Mouse (Mus musculus) heart, embryonic 15.5 days (tissue): ENCODE measurements around the gene Macrod2. TPM values are rescaled to one million over a fixed set of nuclear protein-coding genes. Genes with fewer than 3 reads are reported as not detected.

ENCODE experiments used
- ATAC-seq: fragments of 200-750 bp; cut with Nextera tagmentation; replicated peaks from 2 replicates; pipeline ENCODE4 v1.8.0; 2017; ENCODE audit warnings: low read depth, moderate TSS enrichment; ENCODE audit not compliant: insufficient number of reproducible peaks, insufficient read depth, low FRiP score
- H3K27ac ChIP-seq: fragments of 300-500 bp; sonication (generic); 2 replicates; pipeline ENCODE4 v1.5.1; 2015; ENCODE audit warnings: mild to moderate bottlenecking, inconsistent platforms
- H3K27me3 ChIP-seq: fragments of 300-500 bp; sonication (generic); 2 replicates; pipeline ENCODE4 v1.6.1; 2015; ENCODE audit warnings: inconsistent platforms
- H3K36me3 ChIP-seq: fragments of 300-500 bp; sonication (generic); 2 replicates; pipeline ENCODE4 v1.6.1; 2015; ENCODE audit warnings: mild to moderate bottlenecking, inconsistent platforms
- H3K4me1 ChIP-seq: fragments of 300-500 bp; sonication (generic); replicated peaks from 2 replicates; pipeline ENCODE4 v1.6.1; 2015; ENCODE audit warnings: inconsistent platforms
- H3K4me2 ChIP-seq: fragments of 300-500 bp; sonication (generic); 2 replicates; pipeline ENCODE4 v1.6.1; 2015; ENCODE audit warnings: inconsistent platforms, mild to moderate bottlenecking, moderate library complexity
- H3K4me3 ChIP-seq: fragments of 300-500 bp; sonication (generic); 2 replicates; pipeline ENCODE4 v1.5.1; 2015; ENCODE audit warnings: mild to moderate bottlenecking, inconsistent platforms
- H3K9ac ChIP-seq: fragments of 300-500 bp; sonication (generic); 2 replicates; pipeline ENCODE4 v1.6.1; 2015; ENCODE audit warnings: mild to moderate bottlenecking, inconsistent platforms
- H3K9me3 ChIP-seq: fragments of 300-500 bp; sonication (generic); replicated peaks from 2 replicates; pipeline ENCODE4 v1.6.1; 2016; ENCODE audit warnings: inconsistent platforms
- WGBS: fragments of 180-500 bp; shearing (Covaris S2); methylation state at CpG from one replicate; pipeline ENCODE4 v1.1.7; 2015; ENCODE audit warnings: mixed read lengths; 5-methylcytosine and 5-hydroxymethylcytosine counted together
- polyA plus RNA-seq: library from polyadenylated mRNA; unstranded; fragments of >200 nt; fragmentation: Nextera tagmentation; extraction: Ambion mirVana; gene quantifications from 2 replicates; pipeline ENCODE4 v1.2.1, GENCODE M21; 2015

Gene Macrod2
- polyA plus RNA-seq, result 23.3 and 25.3 TPM in 2 replicates

DNA sequence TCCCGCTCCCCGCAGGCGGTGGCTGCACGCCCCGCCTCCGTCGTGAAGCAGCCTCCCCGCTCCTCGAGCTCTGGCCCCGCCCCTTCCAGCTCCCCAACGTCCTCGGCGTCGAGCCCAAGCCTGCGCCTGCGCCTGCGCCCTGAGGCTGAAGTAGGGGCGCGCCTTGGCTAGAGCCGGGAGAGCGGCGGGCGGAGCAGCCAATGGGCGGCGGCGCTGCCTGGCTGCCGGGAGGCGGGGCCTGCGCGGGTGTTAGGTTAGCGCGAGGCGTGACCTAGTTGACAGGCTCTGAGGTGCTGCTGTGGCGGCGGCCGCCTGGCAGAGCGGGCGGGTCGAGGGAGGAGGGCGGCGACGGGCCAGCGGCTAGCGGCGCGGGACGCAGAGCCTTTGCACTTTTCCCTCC lies at the start of gene Macrod2:
TSS of gene Macrod2 (plus strand) at position 131 of the 400 bp plus-strand sequence.
- Histone ChIP-seq H3K9ac (peak within 1 kb of the TSS; percentile 67), H3K36me3 (no peaks in the 10 kb centered on the region), H3K27ac (peak within 1 kb of the TSS; percentile 70), H3K4me2 (peak within 1 kb of the TSS; percentile 97), H3K4me1 (peaks cover 6% of the 10 kb centered on the region; the same call in 1 of the 2 replicates), H3K4me3 (peak within 1 kb of the TSS; percentile 88), H3K9me3 (no peaks in the 10 kb centered on the region), H3K27me3 (no peaks in the 10 kb centered on the region)
- under 1% methylated on average over 46 of the region's 47 CpGs for WGBS
- ATAC-seq, result peak; percentile 99

DNA sequence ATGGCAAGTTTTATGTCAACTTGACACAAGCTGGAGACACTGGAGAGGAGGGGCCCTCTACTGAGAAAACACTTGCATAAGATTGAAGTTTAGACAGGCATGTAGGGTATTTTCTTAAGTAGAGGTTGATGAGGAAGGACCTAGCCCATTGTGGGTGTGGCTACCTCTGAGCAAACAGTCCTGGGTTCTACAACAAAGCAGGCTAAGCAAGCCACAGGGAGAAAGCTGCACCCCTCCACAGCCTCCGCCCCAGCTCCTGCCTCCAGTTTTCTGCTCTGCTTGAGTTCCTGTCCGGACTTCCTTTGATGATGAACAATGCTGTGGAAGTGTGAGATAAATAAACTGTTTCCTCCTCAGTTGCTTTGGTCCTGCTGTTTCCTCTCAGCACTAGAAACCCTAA lies 35.2 kb upstream of the Macrod2 start:
- H3K9ac ChIP-seq, result no peak overlapping the region
- 42% methylated on average over 2 of the region's 2 CpGs for WGBS
- H3K4me1 ChIP-seq, result no peaks in the 10 kb centered on the region
- no peak overlapping the region for H3K4me3 ChIP-seq
- no peaks in the 10 kb centered on the region for H3K9me3 ChIP-seq
- H3K36me3 ChIP-seq, result no peaks in the 10 kb centered on the region
- ATAC-seq, result no peak
- no peaks in the 10 kb centered on the region for H3K27me3 ChIP-seq
- no peak overlapping the region for H3K27ac ChIP-seq
- no peak overlapping the region for H3K4me2 ChIP-seq

GRCm38 (mm10) chr2:140364804-140365203 lies 30.3 kb upstream of the Macrod2 start:
- H3K36me3 ChIP-seq, result no peaks in the 10 kb centered on the region
- H3K4me2 ChIP-seq, result no peak overlapping the region
- 60% methylated on average over 1 of the region's 1 CpGs for WGBS
- no peak overlapping the region for H3K9ac ChIP-seq
- no peak overlapping the region for H3K4me3 ChIP-seq
- no peak for ATAC-seq
- no peaks in the 10 kb centered on the region for H3K4me1 ChIP-seq
- no peak overlapping the region for H3K27ac ChIP-seq
- H3K9me3 ChIP-seq, result no peaks in the 10 kb centered on the region
- H3K27me3 ChIP-seq, result no peaks in the 10 kb centered on the region

DNA sequence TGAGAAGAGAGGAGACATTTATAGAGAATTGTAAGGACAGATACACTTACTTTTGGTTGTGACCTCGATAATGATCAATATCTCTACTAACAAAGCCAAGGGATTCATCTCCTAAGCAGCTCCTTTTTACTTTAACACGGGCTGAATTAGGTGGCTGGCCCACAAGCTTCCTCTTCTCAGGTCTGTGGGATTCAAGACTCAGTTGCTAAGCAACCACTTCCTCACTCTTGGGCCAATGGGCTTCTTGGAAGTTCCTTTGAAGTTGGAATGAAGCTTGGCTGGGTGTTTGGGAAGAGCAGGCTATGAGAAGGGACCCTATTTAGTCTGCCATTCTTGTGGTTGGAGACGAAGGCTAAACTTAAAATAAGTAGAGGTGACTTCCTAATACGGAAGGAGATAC lies 5.6 kb upstream of the Macrod2 start, which contains the start of gene Sel1l2:
TSS of gene Sel1l2 (minus strand) at position 182 of the 400 bp plus-strand sequence.
- H3K36me3 ChIP-seq, result no peaks in the 10 kb centered on the region
- WGBS, result 39% methylated on average over 4 of the region's 4 CpGs
- H3K27me3 ChIP-seq, result no peaks in the 10 kb centered on the region
- no peak within 1 kb of the TSS for H3K4me2 ChIP-seq
- no peak for ATAC-seq
- no peak within 1 kb of the TSS for H3K9ac ChIP-seq
- H3K9me3 ChIP-seq, result no peaks in the 10 kb centered on the region
- no peak within 1 kb of the TSS for H3K27ac ChIP-seq
- H3K4me1 ChIP-seq, result no peaks in the 10 kb centered on the region
- H3K4me3 ChIP-seq, result no peak within 1 kb of the TSS

- H3K27ac ChIP-seq, result peak overlapping the region; percentile 70
- peaks cover 6% of the 10 kb centered on the region; the same call in 1 of the 2 replicates for H3K4me1 ChIP-seq
- H3K4me3 ChIP-seq, result peak overlapping the region; percentile 88
- peak overlapping the region; percentile 97 for H3K4me2 ChIP-seq
- WGBS, result under 1% methylated on average over 34 of the region's 58 CpGs
- H3K9ac ChIP-seq, result peak overlapping the region; percentile 67
- no peaks in the 10 kb centered on the region for H3K27me3 ChIP-seq
- ATAC-seq, result peak; percentile 72
- H3K9me3 ChIP-seq, result no peaks in the 10 kb centered on the region
- no peaks in the 10 kb centered on the region for H3K36me3 ChIP-seq
Measured at GRCm38 (mm10) chr2:140395744-140396231, 679 bp downstream of the Macrod2 start.

DNA sequence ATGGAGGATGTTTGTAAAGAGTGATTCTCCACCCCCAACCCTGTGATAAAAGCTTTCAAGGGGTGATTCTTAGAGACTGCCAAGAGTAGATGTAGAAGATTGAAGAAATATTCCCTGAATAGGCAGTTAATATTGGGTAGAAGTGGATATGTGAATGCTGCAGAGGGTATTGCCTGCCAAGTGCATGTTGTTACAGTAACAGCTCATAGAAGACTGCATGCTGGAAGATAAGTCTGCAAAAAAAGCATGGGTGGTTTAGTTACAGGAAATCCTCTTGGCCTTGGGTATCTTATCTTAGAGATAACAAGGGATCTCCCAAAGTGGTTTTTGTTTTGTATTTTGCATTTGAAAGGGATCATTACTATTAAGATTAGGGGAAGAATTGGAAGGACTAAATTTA lies 30.7 kb downstream of the Macrod2 start:
- Histone ChIP-seq H3K4me1 (no peaks in the 10 kb centered on the region), H3K9ac (no peak overlapping the region), H3K9me3 (no peaks in the 10 kb centered on the region), H3K4me2 (no peak overlapping the region), H3K27me3 (no peaks in the 10 kb centered on the region), H3K27ac (no peak overlapping the region), H3K36me3 (no peaks in the 10 kb centered on the region), H3K4me3 (no peak overlapping the region)
- no peak for ATAC-seq

DNA sequence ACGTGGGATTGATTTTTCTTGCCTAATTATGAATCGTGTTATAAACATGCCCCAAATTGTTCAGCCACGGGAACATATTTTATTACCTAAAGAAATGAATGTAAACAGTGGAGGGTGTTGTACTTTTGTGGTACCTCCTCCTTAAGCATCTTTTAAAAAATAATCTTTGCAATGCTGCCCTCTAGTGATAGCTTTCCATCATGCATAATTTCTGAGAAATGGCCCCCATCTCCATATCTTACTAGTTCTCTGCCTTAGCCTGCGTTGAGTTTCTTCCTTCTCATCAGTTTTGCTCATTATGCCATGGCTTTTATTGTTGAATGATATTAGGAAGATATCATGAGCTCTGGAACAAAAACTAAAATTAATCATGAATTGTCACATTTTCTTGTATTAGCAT lies 32.2 kb downstream of the Macrod2 start:
- no peaks in the 10 kb centered on the region for H3K36me3 ChIP-seq
- no peak overlapping the region for H3K27ac ChIP-seq
- H3K9me3 ChIP-seq, result no peaks in the 10 kb centered on the region
- 13% methylated on average over 4 of the region's 4 CpGs for WGBS
- H3K4me1 ChIP-seq, result no peaks in the 10 kb centered on the region
- H3K27me3 ChIP-seq, result no peaks in the 10 kb centered on the region
- no peak for ATAC-seq
- H3K4me2 ChIP-seq, result no peak overlapping the region
- H3K9ac ChIP-seq, result no peak overlapping the region
- no peak overlapping the region for H3K4me3 ChIP-seq

- Histone ChIP-seq H3K27me3 (no peaks in the 10 kb centered on the region), H3K36me3 (no peaks in the 10 kb centered on the region), H3K9me3 (no peaks in the 10 kb centered on the region), H3K27ac (no peak overlapping the region), H3K4me1 (no peaks in the 10 kb centered on the region), H3K4me3 (no peak overlapping the region), H3K9ac (no peak overlapping the region), H3K4me2 (no peak overlapping the region)
- 77% methylated on average over 4 of the region's 4 CpGs for WGBS
- ATAC-seq, result no peak
Measured at GRCm38 (mm10) chr2:140439081-140439480, 44.0 kb downstream of the Macrod2 start.

DNA sequence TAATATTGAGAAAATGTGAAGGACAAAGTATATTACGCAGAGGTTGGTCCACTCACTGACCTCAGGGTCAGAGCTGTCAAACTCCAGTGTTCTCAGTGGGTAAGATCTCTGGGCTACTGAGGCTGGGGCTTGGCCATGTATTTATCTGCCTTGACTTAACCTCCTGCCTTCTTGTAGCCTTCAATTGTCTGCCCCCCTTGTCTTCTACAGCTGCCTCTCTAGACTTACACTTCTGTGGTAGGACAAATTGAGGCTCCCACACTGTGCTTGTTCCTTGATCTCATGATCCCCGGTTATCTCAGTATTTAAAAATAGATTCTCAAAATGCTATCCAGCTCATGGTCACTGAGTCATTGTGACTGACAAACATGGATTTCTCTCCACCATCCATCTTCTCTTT lies 53.5 kb downstream of the Macrod2 start:
- no peaks in the 10 kb centered on the region for H3K36me3 ChIP-seq
- H3K9me3 ChIP-seq, result no peaks in the 10 kb centered on the region
- H3K27me3 ChIP-seq, result no peaks in the 10 kb centered on the region
- no peak overlapping the region for H3K4me3 ChIP-seq
- H3K9ac ChIP-seq, result no peak overlapping the region
- ATAC-seq, result no peak
- H3K4me2 ChIP-seq, result no peak overlapping the region
- no peaks in the 10 kb centered on the region for H3K4me1 ChIP-seq
- WGBS, result 60% methylated on average over 2 of the region's 2 CpGs
- no peak overlapping the region for H3K27ac ChIP-seq

GRCm38 (mm10) chr2:140475770-140476169 lies 80.7 kb downstream of the Macrod2 start:
- ATAC-seq, result no peak
- no peak overlapping the region for H3K9ac ChIP-seq
- no peaks in the 10 kb centered on the region for H3K36me3 ChIP-seq
- no peaks in the 10 kb centered on the region for H3K27me3 ChIP-seq
- 77% methylated on average over 2 of the region's 2 CpGs for WGBS
- H3K9me3 ChIP-seq, result no peaks in the 10 kb centered on the region
- H3K4me2 ChIP-seq, result no peak overlapping the region
- no peak overlapping the region for H3K4me3 ChIP-seq
- no peak overlapping the region for H3K27ac ChIP-seq
- H3K4me1 ChIP-seq, result no peaks in the 10 kb centered on the region

DNA sequence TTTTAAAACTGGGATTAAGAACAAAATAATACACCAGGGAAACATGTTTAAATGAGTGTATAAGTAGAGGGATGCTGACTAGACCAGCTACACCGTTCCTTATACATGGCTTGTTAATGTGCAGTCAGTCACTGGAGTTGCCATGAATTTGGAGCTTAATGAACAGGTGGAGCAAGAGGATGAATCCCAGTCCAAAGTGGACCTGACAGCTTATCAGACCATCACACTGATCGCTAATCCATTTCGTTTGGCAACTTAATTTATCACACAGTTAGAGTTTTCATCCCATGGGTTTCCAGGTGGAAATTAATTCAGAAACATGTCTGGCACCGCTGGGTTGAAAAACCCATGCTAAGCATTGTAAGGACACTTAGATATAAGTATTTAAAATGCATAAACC lies 81.8 kb downstream of the Macrod2 start:
- no peak overlapping the region for H3K9ac ChIP-seq

DNA sequence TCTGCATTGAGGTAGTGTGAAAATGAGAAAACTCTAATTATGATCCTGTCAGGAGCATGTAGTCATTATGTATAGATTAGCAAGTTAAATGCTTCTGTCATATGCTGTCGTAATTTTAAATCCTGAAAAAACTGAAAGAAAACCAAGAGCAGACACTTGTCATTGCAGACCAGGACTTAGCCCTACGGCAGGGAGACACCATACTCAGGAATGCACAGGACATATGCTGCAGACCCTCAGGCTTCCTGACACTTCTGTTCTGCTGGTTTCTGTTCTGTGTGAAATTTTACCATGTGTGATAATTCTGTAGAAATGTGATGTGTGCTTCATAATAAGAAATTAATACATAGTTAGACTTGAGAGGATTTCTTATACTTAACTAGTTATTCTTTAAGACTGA lies 87.5 kb downstream of the Macrod2 start:
- Histone ChIP-seq H3K27me3 (no peaks in the 10 kb centered on the region), H3K9ac (no peak overlapping the region), H3K4me1 (no peaks in the 10 kb centered on the region), H3K9me3 (no peaks in the 10 kb centered on the region), H3K4me3 (no peak overlapping the region), H3K27ac (no peak overlapping the region), H3K4me2 (no peak overlapping the region), H3K36me3 (no peaks in the 10 kb centered on the region)
- no peak for ATAC-seq
- WGBS, result 69% methylated on average over 2 of the region's 2 CpGs

More for the DNA sequence above, 81.8 kb downstream of the Macrod2 start:
- Histone ChIP-seq H3K9me3 (no peaks in the 10 kb centered on the region), H3K4me2 (no peak overlapping the region), H3K36me3 (no peaks in the 10 kb centered on the region), H3K27me3 (no peaks in the 10 kb centered on the region), H3K4me3 (no peak overlapping the region), H3K27ac (no peak overlapping the region), H3K4me1 (no peaks in the 10 kb centered on the region)
- no peak for ATAC-seq
- 84% methylated on average over 4 of the region's 4 CpGs for WGBS
